ENCODE assay signal across 9 mouse cellular contexts in genomic region chr14:75197027-75197426, GRCm38 (mm10). TPM values are rescaled to one million over a fixed set of nuclear protein-coding genes. Genes with fewer than 3 reads are reported as not detected.
A peak's percentile ranks its signal among the peaks of the same experiment; 100 is the strongest.
DNase-seq lines count a peak whose midpoint lies in the region; ATAC-seq and TF ChIP-seq lines count a peak whose summit lies in the region.
"Had no signal": no experiment of that assay in that cellular context is flagged by ENCODE, and none has a peak within 500 bp of the region (broad histone marks: within the 10 kb centered on the region; RNA-seq: fewer than 3 reads in every experiment).

No protein-coding gene starts in this region.

- H3K36me3 ChIP-seq in heart, postnatal 0 days (replicated peaks; ENCODE audit: control insufficient read depth, insufficient read depth, low read length) = no peaks in the 10 kb centered on the region; the same call in 1 of the 2 replicates
- H3K36me3 ChIP-seq: limb, embryonic 13.5 days had no signal

- DNase-seq in heart, postnatal 0 days (ENCODE audit: low spot score) = no peak
- no peak for DNase-seq in heart, adult 9 months (ENCODE audit: low spot score in 2 of 2)
- peak; percentile 54 to 71 for DNase-seq in CD8-positive naive resting alpha-beta T cell, adult 2 months (ENCODE audit: low read depth in 2 of 2, low spot score in 2 of 2)
- DNase-seq in c-Kit-negative CD71-positive TER-119-positive erythroid progenitor cells, embryonic 14.5 days (ENCODE audit: low read depth, low spot score) = peak; percentile 59
- peak; percentile 32 for DNase-seq in fibroblast of lung, adult 2 months (ENCODE audit: low read depth)
- peak; percentile 60 to 73 for DNase-seq in layer of hippocampus, postnatal 10 days (ENCODE audit: low spot score in 2 of 2)
- peak; percentile 77 for DNase-seq in mesoderm, embryonic 11.5 days (ENCODE audit: low read depth, low spot score)
- peak; percentile 79 for DNase-seq in thymus, postnatal 0 days (ENCODE audit: low spot score)

- no peak for ATAC-seq in heart, postnatal 0 days (ENCODE audit: insufficient read depth, low read depth)

- 41% methylated on average over 5 of the region's 5 CpGs for WGBS in heart, postnatal 0 days

- H3K4me1 ChIP-seq in heart, postnatal 0 days (ENCODE audit: control insufficient read depth, insufficient read depth) = no peaks in the 10 kb centered on the region
- H3K4me1 ChIP-seq: limb, embryonic 13.5 days had no signal

- H3K4me2 ChIP-seq in heart, postnatal 0 days (ENCODE audit: low read depth, low read length) = no peak overlapping the region
- H3K4me2 ChIP-seq: limb, embryonic 13.5 days had no signal

- no peak overlapping the region for H3K4me3 ChIP-seq in heart, postnatal 0 days (ENCODE audit: low read depth, low read length)
- H3K4me3 ChIP-seq: limb, embryonic 13.5 days had no signal

- H3K9me3 ChIP-seq in heart, postnatal 0 days (replicated peaks; ENCODE audit: control insufficient read depth, low read length) = no peaks in the 10 kb centered on the region
- H3K9me3 ChIP-seq: limb, embryonic 13.5 days had no signal

- peak; percentile 93 for TF ChIP-seq CTCF in heart, postnatal 0 days (IDR thresholded peaks at IDR 0.05; ENCODE audit: low read depth)

- TF ChIP-seq EP300 in heart, postnatal 0 days (IDR thresholded peaks at IDR 0.05; ENCODE audit: low read depth) = no peak

- H3K27ac ChIP-seq in heart, postnatal 0 days (ENCODE audit: low read depth) = no peak overlapping the region
- H3K27ac ChIP-seq: limb, embryonic 13.5 days had no signal

- no peaks in the 10 kb centered on the region for H3K27me3 ChIP-seq in heart, postnatal 0 days (ENCODE audit: control insufficient read depth, insufficient read depth, low read length)
- H3K27me3 ChIP-seq: limb, embryonic 13.5 days had no signal

- no peak overlapping the region for H3K9ac ChIP-seq in heart, postnatal 0 days (replicated peaks; ENCODE audit: low read depth, low read length)
- H3K9ac ChIP-seq: limb, embryonic 13.5 days had no signal

RNA-seq across cellular contexts. Expression of gene Cpb2, which starts 45.1 kb away (rescaled TPM):
- total RNA-seq in heart, postnatal 0 days (2014; rRNA removed; ENCODE audit: low replicate concordance) = not detected in 2 replicates
- polyA plus RNA-seq in heart, postnatal 0 days (2015; fragmentation: Nextera tagmentation; extraction: Ambion mirVana) = not detected in 2 replicates
- not detected for total RNA-seq in layer of hippocampus, postnatal 10 days (2021)
- 0.34 TPM in 1 of 2 replicates, not detected in the other for polyA plus RNA-seq in thymus, postnatal 0 days (2015; fragmentation: Nextera tagmentation; extraction: Ambion mirVana)
- polyA plus RNA-seq: limb, embryonic 13.5 days had no signal

Comparison
In these comparisons a context has a peak if more than half of its experiments do, and no peak if none do; other contexts are left out.
1. DNase-seq: peak in CD8-positive naive resting alpha-beta T cell, adult 2 months (2 of 2), c-Kit-negative CD71-positive TER-119-positive erythroid progenitor cells, embryonic 14.5 days (single experiment), fibroblast of lung, adult 2 months (single experiment), layer of hippocampus, postnatal 10 days (2 of 2), mesoderm, embryonic 11.5 days (single experiment) and thymus, postnatal 0 days (single experiment); none in heart, postnatal 0 days (single experiment) and heart, adult 9 months (0 of 2).